In genomic region chr10:70494441-70494840, GRCm38 (mm10) we compare ENCODE assay signal across 11 mouse cellular contexts. TPM values are rescaled to one million over a fixed set of nuclear protein-coding genes. Genes with fewer than 3 reads are reported as not detected.
A peak's percentile ranks its signal among the peaks of the same experiment; 100 is the strongest.
DNase-seq lines count a peak whose midpoint lies in the region; ATAC-seq and TF ChIP-seq lines count a peak whose summit lies in the region.
"Had no signal": no experiment of that assay in that cellular context is flagged by ENCODE, and none has a peak within 500 bp of the region (broad histone marks: within the 10 kb centered on the region; RNA-seq: fewer than 3 reads in every experiment).

No protein-coding gene starts in this region.

- no peak overlapping the region for H3K4me3 ChIP-seq in hindbrain, embryonic 15.5 days
- no peak overlapping the region for H3K4me3 ChIP-seq in hindbrain, embryonic 11.5 days (ENCODE audit: low read depth, low read length)
- H3K4me3 ChIP-seq in embryonic facial prominence, embryonic 14.5 days (ENCODE audit: low read depth, low read length) = no peak overlapping the region
- no peak overlapping the region for H3K4me3 ChIP-seq in kidney, embryonic 15.5 days (replicated peaks)
- no peak overlapping the region for H3K4me3 ChIP-seq in intestine, postnatal 0 days (ENCODE audit: low read depth, low read length)

- no peak for ATAC-seq in hindbrain, embryonic 15.5 days (ENCODE audit: low FRiP score, low read depth)
- no peak for ATAC-seq in hindbrain, embryonic 11.5 days (ENCODE audit: low FRiP score)
- ATAC-seq in embryonic facial prominence, embryonic 14.5 days (ENCODE audit: low read depth) = peak; percentile 66
- ATAC-seq in kidney, embryonic 15.5 days (replicated peaks; ENCODE audit: low FRiP score) = 0 out of 2 replicates have a peak, but pooled peaks have one; percentile 18
- ATAC-seq in intestine, postnatal 0 days = no peak

- peak overlapping the region; percentile 9 for H3K27ac ChIP-seq in hindbrain, embryonic 15.5 days (replicated peaks)
- no peak overlapping the region for H3K27ac ChIP-seq in hindbrain, embryonic 11.5 days (ENCODE audit: low read depth, low read length)
- H3K27ac ChIP-seq in embryonic facial prominence, embryonic 14.5 days (replicated peaks; ENCODE audit: low read depth, low read length) = peak overlapping the region; percentile 12; the same call in 1 of the 2 replicates
- H3K27ac ChIP-seq in kidney, embryonic 15.5 days = peak overlapping the region; percentile 66
- H3K27ac ChIP-seq in intestine, postnatal 0 days (ENCODE audit: low read depth, low read length) = no peak overlapping the region

- no peak overlapping the region for H3K9ac ChIP-seq in hindbrain, embryonic 15.5 days
- no peak overlapping the region for H3K9ac ChIP-seq in hindbrain, embryonic 11.5 days (ENCODE audit: low read depth, low read length)
- no peak overlapping the region for H3K9ac ChIP-seq in embryonic facial prominence, embryonic 14.5 days (ENCODE audit: low read depth, low read length)
- H3K9ac ChIP-seq in kidney, embryonic 15.5 days = no peak overlapping the region
- H3K9ac ChIP-seq in intestine, postnatal 0 days (ENCODE audit: low read depth, low read length) = no peak overlapping the region

- H3K36me3 ChIP-seq in hindbrain, embryonic 15.5 days = no peaks in the 10 kb centered on the region
- no peaks in the 10 kb centered on the region for H3K36me3 ChIP-seq in hindbrain, embryonic 11.5 days (ENCODE audit: control insufficient read depth, insufficient read depth, low read length)
- H3K36me3 ChIP-seq in embryonic facial prominence, embryonic 14.5 days (ENCODE audit: control insufficient read depth, insufficient read depth, low read length) = no peaks in the 10 kb centered on the region
- no peaks in the 10 kb centered on the region for H3K36me3 ChIP-seq in kidney, embryonic 15.5 days
- no peaks in the 10 kb centered on the region for H3K36me3 ChIP-seq in intestine, postnatal 0 days (ENCODE audit: control insufficient read depth, insufficient read depth)

- H3K4me1 ChIP-seq in hindbrain, embryonic 15.5 days (replicated peaks) = peaks cover 15% of the 10 kb centered on the region; the same call in 1 of the 2 replicates
- H3K4me1 ChIP-seq in hindbrain, embryonic 11.5 days (replicated peaks; ENCODE audit: control insufficient read depth, insufficient read depth, low read length) = no peaks in the 10 kb centered on the region
- peaks cover 14% of the 10 kb centered on the region; the same call in 1 of the 2 replicates for H3K4me1 ChIP-seq in embryonic facial prominence, embryonic 14.5 days (ENCODE audit: control insufficient read depth, insufficient read depth, low read length)
- peaks cover 19% of the 10 kb centered on the region for H3K4me1 ChIP-seq in kidney, embryonic 15.5 days
- no peaks in the 10 kb centered on the region for H3K4me1 ChIP-seq in intestine, postnatal 0 days (replicated peaks; ENCODE audit: control insufficient read depth, insufficient read depth, low read length)
- H3K4me1 ChIP-seq: megakaryocyte, embryonic 14.5 days had no signal

- DNase-seq in hindbrain, embryonic 11.5 days (ENCODE audit: low spot score) = no peak
- DNase-seq in MN1 (ENCODE audit: low spot score) = peak; percentile 27
- peak; percentile 90 for DNase-seq in embryonic facial prominence, embryonic 14.5 days (ENCODE audit: low spot score)
- no peak for DNase-seq in spleen, postnatal 4 days (ENCODE audit: low spot score in 2 of 2)
- no peak for DNase-seq in T-cell, adult 2 months (ENCODE audit: low spot score)
- DNase-seq: adrenal gland, postnatal 14 days; layer of hippocampus, postnatal 36 days had no signal

- H3K9me3 ChIP-seq in hindbrain, embryonic 15.5 days = no peaks in the 10 kb centered on the region
- H3K9me3 ChIP-seq in hindbrain, embryonic 11.5 days (ENCODE audit: control insufficient read depth, low read length) = no peaks in the 10 kb centered on the region
- H3K9me3 ChIP-seq in embryonic facial prominence, embryonic 14.5 days (ENCODE audit: control insufficient read depth, low read length) = no peaks in the 10 kb centered on the region
- no peaks in the 10 kb centered on the region for H3K9me3 ChIP-seq in kidney, embryonic 15.5 days (replicated peaks)
- no peaks in the 10 kb centered on the region for H3K9me3 ChIP-seq in intestine, postnatal 0 days (ENCODE audit: control insufficient read depth)

- WGBS in hindbrain, embryonic 15.5 days = 60% methylated on average over 2 of the region's 2 CpGs
- 56% methylated on average over 2 of the region's 2 CpGs for WGBS in hindbrain, embryonic 11.5 days
- WGBS in embryonic facial prominence, embryonic 14.5 days = 27% methylated on average over 2 of the region's 2 CpGs
- 54% methylated on average over 2 of the region's 2 CpGs for WGBS in kidney, embryonic 15.5 days
- WGBS in intestine, postnatal 0 days = 51% methylated on average over 2 of the region's 2 CpGs

- H3K4me2 ChIP-seq in hindbrain, embryonic 15.5 days = no peak overlapping the region
- H3K4me2 ChIP-seq in hindbrain, embryonic 11.5 days (replicated peaks; ENCODE audit: low read depth, low read length) = no peak overlapping the region
- H3K4me2 ChIP-seq in embryonic facial prominence, embryonic 14.5 days (ENCODE audit: low read depth, low read length) = no peak overlapping the region
- no peak overlapping the region for H3K4me2 ChIP-seq in kidney, embryonic 15.5 days
- H3K4me2 ChIP-seq in intestine, postnatal 0 days (replicated peaks; ENCODE audit: low read depth) = no peak overlapping the region

- TF ChIP-seq CTCF in intestine, postnatal 0 days (IDR thresholded peaks at IDR 0.05; ENCODE audit: low read depth) = no peak

- H3K27me3 ChIP-seq in hindbrain, embryonic 15.5 days = no peaks in the 10 kb centered on the region
- no peaks in the 10 kb centered on the region for H3K27me3 ChIP-seq in hindbrain, embryonic 11.5 days (ENCODE audit: control insufficient read depth, insufficient read depth, low read length)
- H3K27me3 ChIP-seq in embryonic facial prominence, embryonic 14.5 days (replicated peaks; ENCODE audit: control insufficient read depth, insufficient read depth, low read length) = no peaks in the 10 kb centered on the region
- H3K27me3 ChIP-seq in kidney, embryonic 15.5 days = no peaks in the 10 kb centered on the region
- no peaks in the 10 kb centered on the region for H3K27me3 ChIP-seq in intestine, postnatal 0 days (replicated peaks; ENCODE audit: control insufficient read depth, insufficient read depth, low read length)
- H3K27me3 ChIP-seq: megakaryocyte, embryonic 14.5 days had no signal

RNA-seq across cellular contexts. Expression of gene Fam13c, which starts 54.2 kb away (rescaled TPM):
- polyA plus RNA-seq in hindbrain, embryonic 15.5 days (2015; fragmentation: Nextera tagmentation; extraction: Ambion mirVana) = 23.8 and 24.6 TPM in 2 replicates
- polyA plus RNA-seq in hindbrain, embryonic 11.5 days (2014; fragmentation: Nextera tagmentation; extraction: Ambion mirVana) = 17.1 and 19.8 TPM in 2 replicates
- polyA plus RNA-seq in embryonic facial prominence, embryonic 14.5 days (2014; fragmentation: Nextera tagmentation; extraction: Ambion mirVana) = 11.3 and 11.8 TPM in 2 replicates
- polyA plus RNA-seq in kidney, embryonic 15.5 days (2015; fragmentation: Nextera tagmentation; extraction: Ambion mirVana) = 6.2 and 6.9 TPM in 2 replicates
- polyA plus RNA-seq in intestine, postnatal 0 days (2015; fragmentation: Nextera tagmentation; extraction: Ambion mirVana) = 2.9 and 3.5 TPM in 2 replicates

Comparison
In these comparisons a context has a peak if more than half of its experiments do, and no peak if none do; other contexts are left out.
1. H3K27ac ChIP-seq: peak in hindbrain, embryonic 15.5 days (single experiment), embryonic facial prominence, embryonic 14.5 days (single experiment) and kidney, embryonic 15.5 days (single experiment); none in hindbrain, embryonic 11.5 days (single experiment) and intestine, postnatal 0 days (single experiment).
2. ATAC-seq: peak in embryonic facial prominence, embryonic 14.5 days (single experiment) and kidney, embryonic 15.5 days (single experiment); none in hindbrain, embryonic 15.5 days (single experiment), hindbrain, embryonic 11.5 days (single experiment) and intestine, postnatal 0 days (single experiment).
3. DNase-seq: peak in MN1 (single experiment) and embryonic facial prominence, embryonic 14.5 days (single experiment); none in hindbrain, embryonic 11.5 days (single experiment), spleen, postnatal 4 days (0 of 2) and T-cell, adult 2 months (single experiment).